Mouse (Mus musculus) left cerebral cortex, adult 9 months (tissue): Measurements from ENCODE around the gene Ldlrad3.

Experiments used
- DNase-seq, 2 experiments: peaks; one replicate each; pipeline ENCODE4 v3.0.0; 2022; ENCODE audit warnings: low spot score in 2 of 2

Ldlrad3 gene

DNA sequence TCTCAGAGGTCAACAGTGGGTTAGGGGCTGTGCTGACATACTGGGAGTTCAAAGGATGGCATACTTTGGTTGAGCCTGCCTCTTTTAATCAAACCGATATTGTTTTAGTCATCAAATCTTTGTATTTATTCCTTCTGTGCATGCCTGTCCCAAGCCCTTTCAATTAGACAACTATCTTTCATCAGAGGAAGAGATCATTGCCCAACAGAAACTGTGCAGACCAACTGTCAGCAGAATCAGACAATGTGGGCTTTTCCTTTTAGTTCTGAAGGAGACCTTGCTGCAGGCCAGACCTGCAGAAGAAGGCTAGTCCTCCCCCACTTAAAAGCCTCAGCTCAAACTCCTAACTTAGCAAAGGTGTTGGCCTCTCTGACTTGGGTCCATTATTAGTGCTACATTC lies 41.9 kb downstream of the Ldlrad3 start:
- no peak for DNase-seq

DNA sequence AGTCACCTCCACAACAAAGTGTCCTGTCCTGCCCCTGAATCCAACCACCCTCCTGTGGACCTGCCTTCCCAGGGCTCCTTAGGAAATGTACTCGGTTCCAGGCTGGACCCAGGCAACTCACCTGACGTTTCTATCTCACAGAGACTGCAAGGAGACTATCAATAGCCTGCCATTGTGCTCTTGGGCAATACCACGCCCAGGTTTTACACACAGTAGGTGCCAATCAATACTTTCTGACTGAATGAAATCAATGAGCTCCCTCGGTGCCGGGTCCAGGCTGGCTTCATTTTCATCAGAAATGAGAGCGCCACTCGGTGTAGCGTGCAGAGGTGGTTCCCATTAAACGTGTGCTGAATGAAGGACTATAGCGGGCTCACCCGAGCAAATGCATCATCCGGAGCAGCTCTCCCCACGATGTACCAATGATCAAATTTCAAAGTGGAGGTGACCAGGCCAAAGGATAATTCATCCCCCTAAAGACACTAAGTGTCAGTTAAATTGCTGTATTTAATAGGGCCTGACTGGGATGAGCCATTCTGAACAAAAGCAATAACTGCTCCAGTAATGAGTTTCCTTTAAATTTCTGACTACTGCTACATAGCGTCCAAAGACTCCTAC lies 43.4 kb downstream of the Ldlrad3 start:
- DNase-seq: no peak

DNA sequence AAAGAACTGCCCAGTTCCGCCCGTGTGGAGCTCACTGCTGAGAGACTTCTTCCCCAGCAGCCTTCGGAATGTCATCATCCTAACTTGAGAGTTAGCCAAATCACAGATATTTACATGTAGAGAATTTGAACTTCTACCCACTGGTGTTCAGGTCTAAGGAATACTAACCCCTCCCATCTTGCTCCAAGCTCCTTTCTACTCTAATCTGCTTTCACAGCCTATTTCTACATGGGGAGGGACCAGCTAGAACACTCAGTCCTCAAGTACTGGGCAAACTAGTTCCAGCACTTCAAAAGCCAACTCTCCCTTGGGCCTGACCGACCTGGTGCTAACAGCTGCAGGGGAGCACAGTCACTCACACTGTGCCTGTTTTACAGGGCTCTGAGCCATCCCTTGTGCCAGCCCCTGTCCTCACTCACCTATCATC lies 44.0 kb downstream of the Ldlrad3 start:
- DNase-seq: no peak

DNA sequence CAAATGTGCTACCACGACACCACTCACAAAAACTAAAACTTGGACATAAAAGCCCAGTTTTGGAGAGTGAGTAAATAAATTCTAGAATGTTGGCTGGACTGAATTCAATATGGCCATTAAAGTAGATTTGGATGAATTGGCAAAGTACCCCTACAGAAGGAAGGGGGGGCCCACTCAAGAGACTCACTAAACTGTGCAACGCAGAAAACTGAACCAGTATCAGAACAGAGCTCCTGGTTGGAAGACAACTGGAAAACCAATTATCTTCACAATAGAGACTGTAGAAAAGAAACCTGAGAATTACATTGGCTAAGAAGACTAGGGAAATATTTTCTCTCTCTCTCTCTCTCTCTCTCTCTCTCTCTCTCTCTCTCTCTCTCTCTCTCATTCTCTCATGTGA lies 45.0 kb downstream of the Ldlrad3 start:
- DNase-seq: no peak

DNA sequence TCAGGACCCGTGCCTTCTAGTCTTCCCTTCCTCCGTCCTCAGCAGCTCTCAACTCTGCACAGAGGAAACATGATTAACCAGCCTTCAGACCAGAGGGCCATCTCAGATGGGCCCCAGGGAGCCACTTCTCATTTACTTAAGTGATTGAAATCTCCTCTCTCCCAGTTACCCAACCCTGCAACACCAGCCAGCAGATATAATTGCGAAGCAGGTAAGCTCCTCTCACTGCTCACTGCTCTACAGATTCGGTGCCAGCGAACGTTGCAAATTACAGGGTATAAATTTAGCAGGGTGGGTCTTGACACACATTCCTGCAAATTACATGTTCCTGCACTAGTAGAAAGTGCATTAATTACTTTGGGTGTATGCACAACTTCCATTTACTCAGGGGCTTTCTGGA lies 48.3 kb downstream of the Ldlrad3 start:
- no peak for DNase-seq

DNA sequence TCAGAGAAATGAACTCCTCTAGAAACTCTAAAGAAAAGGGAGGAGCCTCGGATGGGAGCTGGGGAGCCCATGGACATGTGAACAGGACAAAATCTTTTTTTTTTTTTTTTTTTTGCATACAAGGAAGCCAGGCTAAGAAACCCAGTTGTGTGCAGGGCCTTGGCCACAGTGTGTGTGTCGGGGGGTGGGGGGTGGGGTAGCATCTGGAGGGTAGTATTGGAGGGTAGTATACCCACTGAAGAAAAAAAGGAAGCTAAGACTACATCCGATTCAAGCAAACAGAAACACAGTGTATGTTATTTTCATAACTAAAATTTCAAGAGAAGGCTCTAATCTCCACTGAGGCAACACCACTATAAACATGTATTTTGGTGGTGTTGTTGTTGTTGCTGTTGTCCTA lies 50.0 kb downstream of the Ldlrad3 start:
- DNase-seq: no peak

DNA sequence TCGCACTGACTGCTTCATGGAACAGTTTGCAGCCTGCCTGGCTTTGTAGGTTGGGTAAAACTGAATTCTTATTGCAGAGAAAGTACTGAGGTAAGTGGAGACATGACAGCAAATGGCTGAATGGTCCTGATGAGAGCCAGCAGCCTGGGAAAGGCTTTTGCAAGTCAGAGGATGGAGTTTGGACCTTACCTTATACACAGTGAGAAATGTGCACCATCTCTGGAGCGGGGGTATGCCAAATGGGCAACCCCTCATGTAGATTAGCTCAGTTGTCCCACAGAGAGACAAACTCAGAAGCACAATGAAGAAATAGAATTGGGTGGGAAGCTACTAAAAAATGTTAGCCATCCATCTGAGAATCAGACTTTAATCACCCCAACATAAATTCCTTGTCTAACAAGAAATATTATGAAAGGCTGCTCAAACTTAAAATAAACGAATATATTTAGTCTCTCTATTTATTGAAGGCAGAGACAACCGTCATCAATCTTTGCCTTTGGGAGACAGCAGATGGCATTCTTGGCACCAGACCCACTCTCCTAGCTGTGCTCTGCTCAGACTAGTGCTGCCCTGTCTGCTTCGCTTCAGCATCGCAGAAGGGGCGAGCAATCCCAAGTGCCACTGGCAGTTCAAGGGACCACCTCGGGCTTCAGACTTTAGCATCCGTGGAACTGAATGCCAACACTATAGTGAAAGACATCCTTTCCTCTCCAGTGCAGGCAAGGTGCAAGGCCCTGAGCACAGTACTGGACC lies 51.5 kb downstream of the Ldlrad3 start:
- peak; percentile 59 to 84 for DNase-seq

DNA sequence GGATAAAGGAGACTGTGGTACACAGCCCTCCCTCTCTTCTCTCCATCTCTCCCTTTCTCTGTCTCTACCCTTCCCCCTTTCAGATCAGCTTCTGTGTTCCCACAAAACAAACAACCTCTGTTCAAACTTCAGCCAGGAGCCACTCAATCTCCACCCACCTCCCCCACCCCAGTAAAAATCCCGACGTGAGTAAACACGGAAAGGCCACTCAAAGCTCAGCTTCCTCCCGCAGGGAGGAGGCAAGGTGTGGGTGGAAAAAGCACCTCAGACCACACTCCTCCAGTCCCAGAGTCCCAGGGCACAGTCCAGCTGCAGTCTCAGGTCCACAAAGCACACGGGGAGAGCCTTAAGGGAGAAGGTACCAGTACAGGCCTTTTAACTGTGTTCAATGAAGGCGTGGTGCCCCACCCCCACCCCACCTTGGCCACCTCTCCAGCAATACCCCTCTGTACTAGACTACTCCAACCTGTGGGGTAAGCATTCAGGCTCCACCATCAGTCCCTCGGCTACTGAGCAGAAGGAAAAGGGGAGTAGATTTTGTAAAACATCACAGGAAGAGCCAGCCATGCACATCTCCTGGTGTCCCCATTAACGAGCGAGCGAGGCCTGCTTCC lies 53.1 kb downstream of the Ldlrad3 start:
- no peak for DNase-seq

DNA sequence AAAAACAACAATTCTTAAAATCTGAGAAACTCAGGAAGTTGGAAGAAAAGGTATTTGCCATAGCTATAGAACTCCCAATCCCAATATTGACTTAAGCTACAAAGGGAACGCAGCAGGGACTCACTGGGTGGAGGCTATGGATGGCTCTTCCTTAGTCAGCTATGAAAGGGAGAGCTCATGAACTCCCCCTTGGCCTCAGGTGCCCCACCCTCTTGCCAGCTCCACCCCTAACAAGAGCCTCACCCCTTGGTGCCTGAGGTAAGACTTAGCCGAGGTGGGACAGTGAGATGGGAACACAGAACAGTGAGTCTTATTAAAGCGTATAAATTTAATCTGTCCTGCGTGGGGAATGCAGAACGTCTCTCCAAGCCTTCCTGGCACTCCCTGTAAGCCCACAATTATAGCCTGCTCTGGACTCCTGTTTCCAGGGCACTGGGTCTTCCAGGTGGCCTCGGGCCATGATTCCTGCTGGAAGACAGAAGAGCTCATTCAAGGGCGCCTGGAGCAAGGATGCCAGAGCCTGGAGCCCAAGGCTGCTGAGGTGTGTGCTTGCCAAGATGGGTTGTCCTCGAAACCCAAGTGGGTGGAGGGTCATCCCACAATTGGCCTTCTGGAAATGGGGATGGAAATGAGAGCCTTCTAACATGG lies 55.9 kb downstream of the Ldlrad3 start:
- DNase-seq: peak; percentile 42 to 49

DNA sequence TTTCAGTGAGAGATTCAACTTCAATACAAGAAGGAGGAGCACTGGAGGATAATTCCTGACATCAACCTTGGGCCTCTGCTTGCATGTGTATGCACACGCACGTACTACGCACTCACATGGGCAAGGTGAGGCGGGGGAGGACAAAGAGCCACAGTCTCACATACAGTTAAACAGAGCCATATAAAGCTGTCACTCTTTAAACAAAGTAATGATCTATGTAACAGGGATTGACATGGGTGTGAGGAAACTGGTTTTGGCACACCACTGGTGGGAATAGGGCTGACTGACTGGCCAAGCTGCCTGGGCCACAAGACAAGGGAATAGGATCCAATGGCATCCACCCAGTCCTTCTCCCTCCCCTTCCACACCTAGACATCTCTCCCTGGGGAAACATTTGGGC lies 57.0 kb downstream of the Ldlrad3 start:
- no peak for DNase-seq

DNA sequence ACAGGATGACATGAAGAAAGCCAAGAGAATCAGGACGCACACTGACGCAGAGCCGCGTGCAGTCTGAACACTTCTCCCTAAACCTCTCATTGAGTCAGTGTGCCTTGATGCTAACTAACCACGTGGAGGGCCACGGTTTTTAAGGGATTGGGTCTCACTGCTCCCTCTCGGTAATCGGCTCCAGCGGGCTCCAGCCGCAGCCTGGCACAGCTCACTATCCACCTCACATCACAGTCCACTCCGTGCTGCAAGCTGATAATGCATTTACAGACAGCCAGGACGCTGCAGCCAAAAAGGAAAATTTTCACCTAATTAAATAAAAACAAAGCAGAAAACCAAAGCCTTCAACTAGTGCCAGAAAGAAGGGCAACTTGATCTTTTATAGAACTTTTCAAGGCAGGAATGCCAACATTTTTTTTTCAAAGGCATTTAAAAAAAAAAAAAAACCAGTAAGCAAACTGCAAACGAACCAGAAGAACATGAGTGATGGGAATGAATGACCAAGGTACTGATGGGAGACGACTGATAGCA lies 57.6 kb downstream of the Ldlrad3 start:
- DNase-seq: no peak

DNA sequence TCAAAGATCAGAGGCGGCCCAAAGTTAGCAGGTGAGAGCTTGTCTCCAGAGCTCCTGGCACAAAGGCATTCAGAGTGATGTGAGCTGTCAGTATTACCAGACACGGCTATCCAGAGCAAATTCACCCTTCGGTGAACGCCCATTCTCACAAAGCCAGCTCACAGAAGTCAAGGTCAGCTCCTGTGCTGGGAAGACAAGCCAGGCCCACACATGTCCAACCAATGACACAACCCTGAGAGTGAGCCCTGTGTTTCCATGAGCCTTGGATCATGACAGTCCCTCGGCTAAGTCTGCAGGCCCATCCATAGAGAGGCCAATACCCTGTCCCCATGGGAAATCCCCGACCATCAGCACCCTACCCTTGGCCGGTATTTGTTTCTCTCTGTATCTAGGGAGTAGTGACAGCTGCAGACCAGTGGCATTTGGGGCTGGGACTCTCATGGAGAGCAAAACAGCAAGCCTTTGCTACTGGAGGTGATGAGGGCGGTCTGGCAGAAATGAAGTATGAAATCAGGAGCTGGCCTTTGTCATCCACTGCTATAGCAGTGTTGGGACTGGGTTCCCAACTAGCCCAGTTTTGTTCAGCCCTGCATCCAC lies 58.3 kb downstream of the Ldlrad3 start:
- DNase-seq: no peak

DNA sequence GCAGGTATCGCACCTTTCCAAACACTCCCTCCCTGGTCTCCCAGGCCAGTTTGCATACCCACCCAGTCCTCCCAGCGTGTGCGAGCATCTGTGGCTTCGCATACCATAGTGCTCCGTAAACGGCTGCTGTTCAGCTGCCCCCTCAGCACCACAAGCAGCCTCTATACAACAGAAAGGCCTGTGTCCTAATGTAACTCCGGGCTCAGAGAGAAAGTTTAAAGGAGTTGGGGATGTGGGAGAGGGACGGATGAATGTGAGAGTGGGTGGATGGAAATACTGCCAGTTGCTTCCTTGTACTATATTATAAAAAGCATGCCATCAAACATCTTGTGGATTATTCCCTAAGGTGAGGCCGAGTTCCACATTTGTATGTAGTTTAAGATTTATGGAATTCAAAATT lies 59.0 kb downstream of the Ldlrad3 start:
- no peak for DNase-seq

DNA sequence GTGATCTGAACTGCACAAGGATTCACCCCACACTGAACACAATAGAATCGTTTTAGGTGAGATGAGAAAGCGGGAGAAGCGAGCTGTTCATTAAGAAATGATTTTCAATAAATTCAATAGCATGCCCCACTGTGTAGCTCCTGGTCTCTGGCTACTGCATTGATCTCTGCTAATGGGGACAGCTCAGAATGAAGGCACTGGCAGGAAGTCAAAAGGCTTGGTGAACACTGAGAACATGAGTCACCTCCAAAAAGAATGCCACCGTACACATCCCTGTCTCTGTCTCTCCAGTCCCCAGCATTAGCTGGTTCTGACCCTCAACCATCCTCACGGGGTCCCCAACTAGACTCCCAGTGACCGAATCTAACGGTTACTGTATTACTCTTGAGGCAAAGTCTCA lies 60.1 kb downstream of the Ldlrad3 start:
- DNase-seq: no peak

DNA sequence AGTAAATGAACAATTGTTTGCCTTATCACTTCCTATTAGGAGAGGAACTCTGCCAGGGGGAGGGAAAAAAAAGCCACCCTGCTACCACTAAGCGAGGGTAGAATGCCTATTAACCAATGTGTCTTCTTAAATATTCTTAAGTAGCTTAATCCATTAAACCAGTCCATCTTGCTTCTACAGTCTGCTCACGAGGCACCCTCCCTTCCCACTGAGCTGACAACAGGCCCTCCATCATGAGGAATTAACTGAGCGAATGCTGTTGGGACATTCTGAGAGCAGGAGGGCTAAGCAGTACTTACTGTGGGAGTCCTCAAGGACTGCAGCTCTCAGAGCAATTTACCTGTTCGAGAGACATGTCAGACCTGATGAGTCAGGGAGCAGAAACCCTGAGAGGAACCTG lies 61.1 kb downstream of the Ldlrad3 start:
- DNase-seq: no peak

DNA sequence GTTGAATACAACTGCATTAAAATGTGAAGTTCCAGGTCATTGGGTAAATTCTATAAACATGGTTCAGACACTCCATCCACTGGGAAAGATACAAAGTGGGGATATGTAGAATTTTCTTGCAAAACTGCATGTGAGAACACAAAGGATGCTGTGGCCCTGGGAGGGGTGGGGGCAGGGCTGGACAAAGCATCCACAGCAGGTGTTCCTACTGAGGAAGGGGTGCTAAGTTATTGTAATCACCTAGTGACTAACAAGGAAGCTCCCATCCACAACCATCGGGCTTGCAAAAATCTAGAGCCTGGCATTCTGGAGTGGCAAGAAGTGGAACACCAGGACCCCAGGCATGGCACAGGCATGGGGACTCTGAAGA lies 64.1 kb downstream of the Ldlrad3 start:
- DNase-seq: no peak

DNA sequence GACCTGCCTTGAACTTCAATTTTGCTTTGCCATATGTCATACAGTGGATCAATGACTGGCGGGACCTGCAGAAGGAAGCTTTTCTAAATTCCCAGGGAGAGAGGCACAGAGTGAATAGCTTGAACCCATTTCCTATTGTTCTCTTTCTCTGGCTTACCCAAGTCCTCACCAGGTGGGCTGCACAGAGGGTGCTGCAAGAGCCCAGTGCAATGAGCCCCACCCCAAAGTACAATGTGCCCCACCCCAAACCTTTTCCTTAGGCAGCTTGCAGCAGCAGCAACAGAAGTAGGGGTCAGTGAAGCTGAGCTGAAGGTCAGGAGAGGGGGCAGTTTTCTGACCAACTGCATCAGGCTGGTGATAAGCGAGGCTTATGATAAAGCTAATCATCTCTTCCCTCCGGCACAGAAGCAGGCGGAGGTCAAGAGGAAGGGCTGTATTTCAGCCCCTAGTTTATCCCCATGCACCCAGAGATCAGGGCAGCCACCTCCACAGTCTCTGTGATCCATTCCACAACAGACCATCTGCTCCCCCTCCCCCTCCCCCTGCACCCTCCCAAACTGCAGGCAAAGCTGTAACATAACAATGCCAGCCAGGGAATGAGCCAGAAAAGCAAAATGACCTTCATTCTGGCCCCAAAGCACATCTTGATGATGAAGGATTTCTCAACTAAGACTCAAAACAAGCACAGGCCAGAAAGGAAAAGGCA lies 64.6 kb downstream of the Ldlrad3 start:
- no peak for DNase-seq

DNA sequence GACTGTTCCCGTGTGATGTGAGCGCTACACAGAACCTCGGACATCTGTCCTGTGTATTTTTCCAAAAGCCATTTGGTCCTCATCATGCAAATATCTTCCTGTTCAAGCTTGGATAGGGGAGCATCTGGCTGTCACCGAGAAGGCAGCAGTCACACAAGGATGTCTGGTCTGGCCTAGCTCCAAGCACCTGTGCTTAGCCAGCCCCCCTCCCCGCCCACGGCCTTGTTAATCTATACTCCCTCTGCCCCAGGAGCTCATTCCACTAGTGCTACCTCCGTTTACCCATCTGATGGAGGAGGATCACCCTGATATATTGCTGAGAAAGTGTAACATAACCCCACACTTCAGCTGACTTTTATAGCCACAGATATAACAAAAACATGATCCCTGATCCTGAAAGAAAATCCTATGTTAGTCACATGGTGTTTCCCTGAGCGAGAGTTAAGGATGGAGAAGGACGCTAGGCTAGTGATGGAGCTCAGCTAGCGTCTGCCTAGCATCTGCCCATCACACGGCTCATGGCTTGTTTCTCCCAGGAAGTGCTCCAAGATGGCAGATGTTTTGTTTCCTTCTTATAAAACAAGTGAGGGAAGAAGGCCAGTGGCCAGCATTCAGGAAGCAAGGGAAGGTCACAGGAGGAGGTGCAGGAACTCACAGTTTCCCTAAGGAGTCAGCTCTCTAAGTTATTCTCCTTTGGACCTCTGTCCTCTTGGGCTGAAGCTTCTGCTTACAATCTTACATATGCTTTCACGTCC lies 66.3 kb downstream of the Ldlrad3 start:
- no peak for DNase-seq

DNA sequence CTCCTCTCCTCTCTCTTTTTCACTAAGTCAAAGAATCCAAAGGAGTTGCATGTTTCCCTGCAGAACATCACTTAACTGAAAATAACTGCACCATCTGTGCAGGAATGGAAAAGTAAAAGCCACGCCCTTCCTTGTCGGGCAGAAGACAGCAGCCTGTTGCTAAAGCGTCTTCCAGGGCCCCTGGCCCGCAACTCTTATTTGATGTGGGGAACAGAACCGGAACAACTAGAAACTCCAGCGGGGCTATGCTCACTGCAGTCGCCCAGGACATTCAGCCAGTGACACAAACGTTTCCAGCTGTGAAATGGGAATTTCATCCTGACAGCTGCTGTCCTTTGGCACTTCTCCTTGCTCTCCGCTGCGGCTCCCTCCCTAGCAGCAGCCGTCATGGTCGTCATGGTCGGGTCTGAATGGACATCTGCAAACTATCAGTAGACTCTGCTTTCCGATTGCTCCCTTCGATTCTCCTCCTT lies 67.2 kb downstream of the Ldlrad3 start:
- peak in 1 of 2 experiments; percentile 40 for DNase-seq

DNA sequence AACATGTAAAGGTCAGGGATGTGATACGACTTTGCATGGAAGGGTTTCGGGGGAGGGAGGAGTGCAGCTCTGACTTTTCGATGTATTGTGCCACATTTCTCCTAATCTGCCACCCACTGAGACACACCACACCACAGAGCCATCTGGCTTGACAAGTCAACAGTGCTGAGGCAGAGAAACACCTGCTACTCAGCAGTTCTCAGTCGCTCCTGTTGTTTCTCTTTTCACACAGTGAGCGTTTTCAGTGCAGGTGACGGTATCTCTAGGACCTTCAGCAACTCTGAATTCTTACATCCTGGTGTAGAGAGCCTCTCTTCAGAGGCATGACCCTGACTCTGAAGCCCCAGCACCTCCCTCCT lies 68.8 kb downstream of the Ldlrad3 start:
- peak in 1 of 2 experiments; percentile 30 for DNase-seq
